Mouse (Mus musculus): ENCODE data around the gene Gm10188. TPM values are rescaled to one million over a fixed set of nuclear protein-coding genes. Genes with fewer than 3 reads are reported as not detected.

Gm10188 gene
- not detected for total RNA-seq (2021)
- long read RNA-seq, experiment 1, result 0 reads
- long read RNA-seq, experiment 2, result 0 reads

- DNase-seq, result no peak
Observed at GRCm38 (mm10) chr1:132229667-132230066, at the start of gene Gm10188. Gm10188 (minus strand) TSS chr1:132229767.

GRCm38 (mm10) chr1:132277124-132277523 lies 47.6 kb upstream of the Gm10188 start:
- DNase-seq, result peak; percentile 79 to 85

GRCm38 (mm10) chr1:132276694-132277093 lies 47.1 kb upstream of the Gm10188 start:
- DNase-seq, result peak in 1 of 2 experiments; percentile 42

GRCm38 (mm10) chr1:132271237-132271636 lies 41.7 kb upstream of the Gm10188 start:
- DNase-seq, result no peak

- DNase-seq, result no peak
Observed at GRCm38 (mm10) chr1:132268418-132269060, 39.0 kb upstream of the Gm10188 start.

- DNase-seq, result peak in 1 of 2 experiments; percentile 44
Observed at GRCm38 (mm10) chr1:132267959-132268358, 38.4 kb upstream of the Gm10188 start.

GRCm38 (mm10) chr1:132266791-132267557 lies 37.4 kb upstream of the Gm10188 start:
- peak in 1 of 2 experiments; percentile 28 for DNase-seq

- DNase-seq, result no peak
Observed at GRCm38 (mm10) chr1:132265936-132266335, 36.4 kb upstream of the Gm10188 start.

GRCm38 (mm10) chr1:132265211-132265859 lies 35.8 kb upstream of the Gm10188 start:
- DNase-seq, result no peak

GRCm38 (mm10) chr1:132264577-132264976 lies 35.0 kb upstream of the Gm10188 start:
- peak in 1 of 2 experiments; percentile 35 for DNase-seq

- no peak for DNase-seq
Observed at GRCm38 (mm10) chr1:132263618-132264017, 34.1 kb upstream of the Gm10188 start.

GRCm38 (mm10) chr1:132261058-132261457 lies 31.5 kb upstream of the Gm10188 start:
- DNase-seq, result no peak

GRCm38 (mm10) chr1:132260331-132260730 lies 30.8 kb upstream of the Gm10188 start:
- no peak for DNase-seq

- DNase-seq, result no peak
Observed at GRCm38 (mm10) chr1:132254467-132254866, 24.9 kb upstream of the Gm10188 start.

- no peak for DNase-seq
Observed at GRCm38 (mm10) chr1:132246641-132247040, 17.1 kb upstream of the Gm10188 start.

GRCm38 (mm10) chr1:132246137-132246536 lies 16.6 kb upstream of the Gm10188 start:
- no peak for DNase-seq

GRCm38 (mm10) chr1:132245010-132245409 lies 15.4 kb upstream of the Gm10188 start:
- no peak for DNase-seq

GRCm38 (mm10) chr1:132237585-132238159 lies 8.1 kb upstream of the Gm10188 start:
- peak; percentile 69 to 70 for DNase-seq

- DNase-seq, result no peak
Observed at GRCm38 (mm10) chr1:132234757-132235273, 5.2 kb upstream of the Gm10188 start.

- peak; percentile 41 to 51 for DNase-seq
Observed at GRCm38 (mm10) chr1:132233566-132233965, 4.0 kb upstream of the Gm10188 start.

- no peak for DNase-seq
Observed at GRCm38 (mm10) chr1:132231470-132232274, 2.1 kb upstream of the Gm10188 start.
